Mouse (Mus musculus) midbrain, embryonic 16.5 days (tissue): ENCODE results near the gene Asb5. TPM values are rescaled to one million over a fixed set of nuclear protein-coding genes. Genes with fewer than 3 reads are reported as not detected.
"Not testable (repeated sequence)": the region's sequence is repeated elsewhere in the genome, so short reads cannot be mapped to it uniquely, and the experiment has no call there.

Source experiments
- ATAC-seq: fragments of 200-750 bp; cut with Nextera tagmentation; 2 replicates; pipeline ENCODE4 v1.8.0; 2017; ENCODE audit warnings: moderate TSS enrichment
- H3K27ac ChIP-seq: fragments of 300-500 bp; sonication (generic); 2 replicates; pipeline ENCODE4 v1.5.1; 2014; ENCODE audit warnings: mild to moderate bottlenecking, low read length, mixed read lengths
- H3K27me3 ChIP-seq: fragments of 300-500 bp; sonication (generic); 2 replicates; pipeline ENCODE4 v1.6.1; 2014; ENCODE audit warnings: low read depth, low read length, mixed read lengths; ENCODE audit not compliant: control insufficient read depth, insufficient read depth
- H3K36me3 ChIP-seq: fragments of 300-500 bp; sonication (generic); 2 replicates; pipeline ENCODE4 v1.6.1; 2014; ENCODE audit warnings: mild to moderate bottlenecking, low read length, moderate library complexity, mixed read lengths; ENCODE audit not compliant: control insufficient read depth, insufficient read depth
- H3K4me1 ChIP-seq: fragments of 300-500 bp; sonication (generic); 2 replicates; pipeline ENCODE4 v1.6.1; 2014; ENCODE audit warnings: mild to moderate bottlenecking, low read length, mixed read lengths; ENCODE audit not compliant: control insufficient read depth, insufficient read depth
- H3K4me2 ChIP-seq: fragments of 300-500 bp; sonication (generic); 2 replicates; pipeline ENCODE4 v1.6.1; 2014; ENCODE audit warnings: mild to moderate bottlenecking, low read length, mixed read lengths
- H3K4me3 ChIP-seq: fragments of 300-500 bp; sonication (generic); 2 replicates; pipeline ENCODE4 v1.5.1; 2014; ENCODE audit warnings: low read depth, mild to moderate bottlenecking, low read length, moderate library complexity, mixed read lengths
- H3K9ac ChIP-seq: fragments of 300-500 bp; sonication (generic); 2 replicates; pipeline ENCODE4 v1.6.1; 2014; ENCODE audit warnings: low read depth, low read length, mixed read lengths
- H3K9me3 ChIP-seq: fragments of 300-500 bp; sonication (generic); replicated peaks from 2 replicates; pipeline ENCODE4 v1.6.1; 2014; ENCODE audit warnings: mild to moderate bottlenecking, low read length, mixed read lengths; ENCODE audit not compliant: control insufficient read depth, poor library complexity, severe bottlenecking
- WGBS: fragments of 180-500 bp; shearing (Covaris S2); extraction: QIAGEN DNeasy Blood & Tissue Kit; methylation state at CpG from one replicate; pipeline ENCODE4 v1.1.7; 2014; 5-methylcytosine and 5-hydroxymethylcytosine counted together
- polyA plus RNA-seq: library from polyadenylated mRNA; unstranded; fragments of >200 nt; fragmentation: Nextera tagmentation; extraction: Ambion mirVana; gene quantifications from 2 replicates; pipeline ENCODE4 v1.2.1, GENCODE M21; 2015

The Asb5 gene
- polyA plus RNA-seq, 1 experiment from 2014 or later, result 4.9 TPM

DNA sequence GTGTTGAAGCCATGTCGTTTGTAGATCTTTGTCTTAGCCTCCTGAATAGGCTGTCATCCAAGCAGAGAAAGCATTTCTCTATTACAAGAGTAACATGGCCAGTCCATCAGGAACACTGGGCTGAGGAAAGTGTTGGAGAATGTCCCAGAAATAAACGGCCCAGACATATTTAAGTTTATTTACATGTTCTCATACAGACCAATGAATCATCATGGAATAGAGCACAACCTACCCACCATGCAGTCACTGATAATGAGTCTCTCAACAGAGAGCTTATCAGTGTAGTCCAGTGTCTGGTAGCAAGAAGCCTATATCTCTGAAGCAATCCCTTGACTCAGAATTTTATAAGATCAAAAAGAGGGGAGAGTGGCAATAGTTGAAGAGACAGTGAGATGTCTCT is 24.3 kb upstream of the Asb5 start:
- no peaks in the 10 kb centered on the region for H3K9me3 ChIP-seq
- H3K4me2 ChIP-seq, result no peak overlapping the region
- no peaks in the 10 kb centered on the region for H3K36me3 ChIP-seq
- no peak overlapping the region for H3K27ac ChIP-seq
- 84% methylated on average over 2 of the region's 2 CpGs for WGBS
- peaks cover 12% of the 10 kb centered on the region for H3K4me1 ChIP-seq
- no peak overlapping the region for H3K4me3 ChIP-seq
- no peaks in the 10 kb centered on the region for H3K27me3 ChIP-seq
- ATAC-seq, result no peak
- H3K9ac ChIP-seq, result no peak overlapping the region

- Histone ChIP-seq H3K4me3 (no peak overlapping the region; the same call in 1 of the 2 replicates), H3K9ac (no peak overlapping the region), H3K27me3 (no peaks in the 10 kb centered on the region), H3K9me3 (no peaks in the 10 kb centered on the region), H3K27ac (no peak overlapping the region), H3K4me1 (peaks cover 12% of the 10 kb centered on the region), H3K36me3 (no peaks in the 10 kb centered on the region), H3K4me2 (peak overlapping the region; percentile 31; the same call in 1 of the 2 replicates)
- ATAC-seq, result peak; percentile 67
- 28% methylated on average over 6 of the region's 6 CpGs for WGBS
Measured at GRCm38 (mm10) chr8:54507428-54508095, 21.8 kb upstream of the Asb5 start.

DNA sequence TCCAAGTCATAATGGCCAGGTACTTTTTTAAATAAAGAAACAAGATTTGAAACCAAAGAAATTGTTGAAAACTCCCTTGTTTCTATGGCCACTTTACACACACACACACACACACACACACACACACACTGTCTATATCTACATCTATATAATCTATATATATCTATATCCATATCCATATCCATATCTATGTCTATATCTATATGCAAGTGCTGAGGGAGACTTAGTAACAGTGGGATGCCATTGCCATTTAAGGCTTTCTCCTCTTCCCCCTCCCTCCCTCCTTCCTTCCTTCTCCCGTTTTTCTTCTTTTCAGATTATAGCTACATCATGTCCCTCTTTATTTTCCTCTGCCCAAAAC is 21.3 kb upstream of the Asb5 start:
- H3K27ac ChIP-seq, result peak overlapping the region; percentile 43; the same call in 1 of the 2 replicates
- H3K9me3 ChIP-seq, result no peaks in the 10 kb centered on the region
- no peak overlapping the region for H3K9ac ChIP-seq
- no peak overlapping the region for H3K4me3 ChIP-seq
- no peaks in the 10 kb centered on the region for H3K36me3 ChIP-seq
- H3K4me2 ChIP-seq, result peak overlapping the region; percentile 62
- WGBS, result 20% methylated on average over 1 of the region's 1 CpGs
- no peak; the same call in 1 of the 2 replicates for ATAC-seq
- peaks cover 12% of the 10 kb centered on the region for H3K4me1 ChIP-seq
- H3K27me3 ChIP-seq, result no peaks in the 10 kb centered on the region

GRCm38 (mm10) chr8:54508814-54509213 is 20.6 kb upstream of the Asb5 start:
- no peaks in the 10 kb centered on the region for H3K9me3 ChIP-seq

GRCm38 (mm10) chr8:54509221-54509721 is 20.1 kb upstream of the Asb5 start:
- 2% methylated on average over 10 of the region's 10 CpGs for WGBS
- H3K4me1 ChIP-seq, result peaks cover 12% of the 10 kb centered on the region
- H3K9me3 ChIP-seq, result no peaks in the 10 kb centered on the region
- H3K9ac ChIP-seq, result peak overlapping the region; percentile 46
- H3K27me3 ChIP-seq, result no peaks in the 10 kb centered on the region
- no peaks in the 10 kb centered on the region for H3K36me3 ChIP-seq
- ATAC-seq, result peak; percentile 94
- peak overlapping the region; percentile 62 for H3K4me2 ChIP-seq
- peak overlapping the region; percentile 74 for H3K27ac ChIP-seq
- peak overlapping the region; percentile 42 for H3K4me3 ChIP-seq

More at GRCm38 (mm10) chr8:54508814-54509213, 20.6 kb upstream of the Asb5 start:
- H3K9ac ChIP-seq, result peak overlapping the region; percentile 43; the same call in 1 of the 2 replicates
- H3K4me2 ChIP-seq, result peak overlapping the region; percentile 62
- peak overlapping the region; percentile 42 for H3K4me3 ChIP-seq
- no peaks in the 10 kb centered on the region for H3K36me3 ChIP-seq
- H3K27ac ChIP-seq, result peak overlapping the region; percentile 74
- peaks cover 12% of the 10 kb centered on the region for H3K4me1 ChIP-seq
- ATAC-seq, result peak; percentile 73
- H3K27me3 ChIP-seq, result no peaks in the 10 kb centered on the region
- 4% methylated on average over 5 of the region's 11 CpGs for WGBS

DNA sequence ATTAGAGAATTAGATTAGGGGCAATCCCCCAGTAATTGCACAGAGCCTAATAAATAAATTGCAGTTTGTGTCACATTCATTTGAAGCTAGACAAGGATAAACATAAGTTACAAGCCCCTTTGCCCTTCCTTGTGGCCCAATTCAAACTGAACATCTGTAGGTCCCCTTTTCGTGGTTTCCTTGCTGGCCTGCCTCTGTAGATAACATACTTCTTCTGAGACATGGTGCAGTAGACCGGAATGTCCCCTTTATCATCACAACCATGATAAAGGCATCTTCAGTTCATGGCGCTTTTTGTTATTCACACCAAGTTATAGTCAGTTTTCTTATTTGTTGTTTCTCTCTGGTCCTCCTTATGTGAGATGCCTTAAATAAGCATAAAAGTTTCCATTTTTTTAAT is 17.6 kb upstream of the Asb5 start:
- Histone ChIP-seq H3K4me1 (peaks cover 12% of the 10 kb centered on the region), H3K4me3 (no peak overlapping the region), H3K4me2 (no peak overlapping the region), H3K36me3 (no peaks in the 10 kb centered on the region), H3K27me3 (no peaks in the 10 kb centered on the region), H3K9ac (no peak overlapping the region), H3K9me3 (no peaks in the 10 kb centered on the region), H3K27ac (no peak overlapping the region)
- WGBS, result 92% methylated on average over 3 of the region's 3 CpGs
- no peak for ATAC-seq

GRCm38 (mm10) chr8:54512200-54512599 is 17.2 kb upstream of the Asb5 start:
- not testable (repeated sequence) for H3K9me3 ChIP-seq, H3K36me3 ChIP-seq, H3K4me3 ChIP-seq, H3K4me2 ChIP-seq, ATAC-seq, H3K27me3 ChIP-seq, H3K9ac ChIP-seq, H3K27ac ChIP-seq
- peaks cover 12% of the 10 kb centered on the region for H3K4me1 ChIP-seq
- WGBS, result 84% methylated on average over 5 of the region's 5 CpGs

GRCm38 (mm10) chr8:54518756-54519460 is 10.5 kb upstream of the Asb5 start:
- no peak overlapping the region for H3K9ac ChIP-seq
- no peak overlapping the region for H3K4me3 ChIP-seq
- H3K27ac ChIP-seq, result no peak overlapping the region
- peaks cover 9% of the 10 kb centered on the region; the same call in 1 of the 2 replicates for H3K36me3 ChIP-seq
- H3K27me3 ChIP-seq, result no peaks in the 10 kb centered on the region
- no peaks in the 10 kb centered on the region for H3K4me1 ChIP-seq
- no peaks in the 10 kb centered on the region for H3K9me3 ChIP-seq
- WGBS, result 85% methylated on average over 10 of the region's 10 CpGs
- ATAC-seq, result no peak
- no peak overlapping the region for H3K4me2 ChIP-seq

- Histone ChIP-seq H3K4me1 (no peaks in the 10 kb centered on the region), H3K27me3 (no peaks in the 10 kb centered on the region), H3K4me3 (no peak overlapping the region), H3K36me3 (peaks cover 9% of the 10 kb centered on the region; the same call in 1 of the 2 replicates), H3K4me2 (no peak overlapping the region), H3K27ac (no peak overlapping the region), H3K9ac (no peak overlapping the region), H3K9me3 (no peaks in the 10 kb centered on the region)
- 67% methylated on average over 4 of the region's 4 CpGs for WGBS
- no peak for ATAC-seq
Measured at GRCm38 (mm10) chr8:54520516-54520915, 8.9 kb upstream of the Asb5 start.
